Mouse (Mus musculus): Measurements from ENCODE around the gene Capn13. TPM values are rescaled to one million over a fixed set of nuclear protein-coding genes. Genes with fewer than 3 reads are reported as not detected.
"Not testable (repeated sequence)": the region's sequence is repeated elsewhere in the genome, so short reads cannot be mapped to it uniquely, and the experiment has no call there.

Gene Capn13
- polyA plus RNA-seq, 1 experiment from 2014 or later, result not detected

DNA sequence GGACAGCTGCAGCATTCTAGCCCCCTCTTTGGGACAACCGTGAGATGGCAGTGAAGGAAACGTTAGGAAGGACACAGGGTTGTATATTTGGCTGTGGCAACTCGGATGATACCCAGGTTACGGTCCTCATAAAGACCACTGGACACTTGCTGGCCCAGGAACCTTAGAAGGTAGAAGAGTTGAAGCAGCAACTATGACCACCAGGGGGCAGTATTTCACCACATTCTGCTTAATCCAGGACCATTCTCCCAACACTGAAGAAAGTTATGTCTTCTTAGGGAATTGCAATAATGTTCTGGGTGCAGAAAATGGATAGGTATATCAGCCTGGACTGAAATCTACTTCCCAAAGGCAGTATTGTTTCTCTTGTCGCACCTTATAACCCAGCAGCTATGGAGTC is 97.4 kb downstream of the Capn13 start:
- Histone ChIP-seq H3K9me3 (no peaks in the 10 kb centered on the region), H3K4me1 (replicated peaks) (0 out of 2 replicates have a peak, but pooled peaks cover 2% of the 10 kb centered on the region), H3K4me3 (replicated peaks) (no peak overlapping the region), H3K4me2 (no peak overlapping the region), H3K9ac (replicated peaks) (no peak overlapping the region), H3K36me3 (no peaks in the 10 kb centered on the region), H3K27me3 (peaks cover 30% of the 10 kb centered on the region), H3K27ac (no peak overlapping the region)
- no peak for ATAC-seq (ENCODE audit: insufficient number of reproducible peaks, insufficient read depth, low FRiP score, low TSS enrichment, low read depth)
- WGBS, result 26% methylated on average over 5 of the region's 5 CpGs

DNA sequence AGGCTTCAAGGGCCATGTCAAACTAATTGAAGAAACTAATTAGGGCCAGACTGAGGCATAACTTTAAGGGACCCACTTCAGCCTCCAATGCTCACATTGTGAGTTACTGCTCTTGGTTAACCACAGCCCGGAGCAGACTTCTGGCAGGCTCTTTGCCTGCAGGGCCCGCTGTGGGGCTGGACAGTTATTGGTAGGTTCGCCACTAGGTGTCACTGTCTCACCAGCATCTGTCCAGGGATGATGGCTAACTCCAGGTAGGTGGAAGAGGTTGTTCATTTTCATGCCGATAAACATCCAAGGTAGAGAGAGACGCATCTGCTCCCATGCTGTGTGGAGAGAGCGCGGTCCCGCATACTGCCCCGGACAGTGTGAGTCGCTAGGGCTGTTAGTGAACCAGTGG is 98.6 kb downstream of the Capn13 start:
- Histone ChIP-seq H3K4me2 (no peak overlapping the region), H3K4me1 (replicated peaks) (peaks cover 9% of the 10 kb centered on the region; the same call in 1 of the 2 replicates), H3K27me3 (peaks cover 30% of the 10 kb centered on the region), H3K9ac (replicated peaks) (no peak overlapping the region), H3K9me3 (no peaks in the 10 kb centered on the region), H3K4me3 (replicated peaks) (no peak overlapping the region), H3K27ac (no peak overlapping the region), H3K36me3 (no peaks in the 10 kb centered on the region)
- 5% methylated on average over 10 of the region's 10 CpGs for WGBS
- ATAC-seq (ENCODE audit: insufficient number of reproducible peaks, insufficient read depth, low FRiP score, low TSS enrichment, low read depth), result peak; percentile 49; the same call in 1 of the 2 replicates

DNA sequence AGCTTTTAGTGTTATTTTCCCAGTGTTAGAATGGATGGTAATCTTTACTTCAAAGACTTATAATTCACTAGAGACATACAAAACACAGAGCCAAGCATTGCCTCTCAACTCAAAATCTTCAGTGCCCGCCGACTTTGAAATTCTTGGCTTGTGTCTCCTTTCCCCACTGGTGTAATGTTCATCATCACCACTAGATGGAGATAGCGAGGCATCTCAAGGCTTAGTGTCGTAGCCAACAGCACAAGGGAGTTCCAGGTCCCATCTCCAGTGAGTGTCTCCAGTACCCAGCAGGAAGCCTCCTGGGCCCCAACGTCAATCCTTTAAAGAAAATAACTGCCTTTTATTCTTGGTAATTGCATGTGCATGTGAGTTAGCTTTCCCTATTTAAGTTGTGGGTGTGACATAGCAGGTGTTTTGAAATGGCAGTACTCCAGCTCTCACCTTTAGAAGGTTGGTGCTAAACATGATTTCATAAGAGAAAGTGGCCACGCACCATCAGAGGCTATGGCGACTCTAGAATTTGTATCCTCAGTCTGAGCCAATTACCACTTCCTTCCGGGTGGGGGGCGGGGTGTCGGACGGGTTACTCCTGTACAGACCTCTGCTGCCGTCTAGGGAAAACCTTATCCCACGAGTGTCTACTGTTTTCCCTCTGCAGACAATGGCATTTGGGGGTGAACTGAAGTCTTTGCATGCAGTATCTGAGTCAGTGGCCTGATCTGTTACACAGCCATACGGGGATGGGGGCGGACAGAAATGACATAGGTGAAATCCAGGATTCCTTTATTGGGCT is 99.2 kb downstream of the Capn13 start:
- H3K9me3 ChIP-seq, result no peaks in the 10 kb centered on the region
- H3K4me2 ChIP-seq, result no peak overlapping the region
- no peak overlapping the region for H3K9ac ChIP-seq (replicated peaks)
- H3K4me3 ChIP-seq (replicated peaks), result no peak overlapping the region
- peaks cover 8% of the 10 kb centered on the region; the same call in 1 of the 2 replicates for H3K4me1 ChIP-seq (replicated peaks)
- WGBS, result 35% methylated on average over 15 of the region's 15 CpGs
- 0 out of 2 replicates have a peak, but pooled peaks have one; percentile 6 for ATAC-seq (ENCODE audit: insufficient number of reproducible peaks, insufficient read depth, low FRiP score, low TSS enrichment, low read depth)
- no peak overlapping the region for H3K27ac ChIP-seq
- H3K27me3 ChIP-seq, result peaks cover 30% of the 10 kb centered on the region
- H3K36me3 ChIP-seq, result no peaks in the 10 kb centered on the region

DNA sequence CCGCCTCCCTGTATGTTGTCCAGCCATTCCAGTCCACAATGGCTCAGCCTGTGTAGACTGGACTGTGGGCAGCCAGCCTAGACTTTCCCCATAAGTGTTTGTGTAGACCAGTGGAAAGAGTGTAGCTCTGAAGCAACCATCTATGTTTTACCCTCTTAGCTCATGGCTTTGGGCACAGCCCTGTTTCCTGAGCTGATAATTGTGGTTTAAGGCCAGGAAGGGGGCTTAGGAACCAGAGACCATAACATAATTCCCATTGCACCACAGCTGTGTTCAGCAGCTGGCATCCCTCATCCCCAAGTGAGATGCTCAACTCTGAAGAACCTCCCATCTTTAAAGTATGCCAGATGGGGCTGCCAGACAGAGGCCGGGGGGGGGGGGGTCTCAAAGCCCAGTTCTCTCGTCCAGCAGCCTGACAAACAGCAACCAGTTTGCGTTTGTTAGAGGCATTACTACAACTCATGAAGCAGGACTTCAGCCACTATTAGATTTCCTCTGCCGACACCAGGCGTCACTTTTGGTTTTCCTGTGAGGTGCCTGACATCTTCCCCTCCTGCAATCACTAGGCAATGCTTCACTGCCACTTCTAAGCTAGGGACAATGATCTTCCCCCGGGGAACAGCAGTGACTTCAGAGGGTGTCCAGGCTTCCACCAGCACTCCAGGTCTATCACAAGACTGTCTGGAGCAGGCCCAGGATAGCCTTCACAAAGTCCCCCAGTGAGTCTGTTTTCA is 100.4 kb downstream of the Capn13 start:
- Histone ChIP-seq H3K27me3 (peaks cover 28% of the 10 kb centered on the region), H3K4me2 (no peak overlapping the region), H3K27ac (no peak overlapping the region), H3K36me3 (no peaks in the 10 kb centered on the region), H3K4me1 (replicated peaks) (peaks cover 6% of the 10 kb centered on the region; the same call in 1 of the 2 replicates), H3K9ac (replicated peaks) (no peak overlapping the region), H3K4me3 (replicated peaks) (no peak overlapping the region), H3K9me3 (no peaks in the 10 kb centered on the region)
- ATAC-seq (ENCODE audit: insufficient number of reproducible peaks, insufficient read depth, low FRiP score, low TSS enrichment, low read depth), result no peak
- 62% methylated on average over 7 of the region's 7 CpGs for WGBS

DNA sequence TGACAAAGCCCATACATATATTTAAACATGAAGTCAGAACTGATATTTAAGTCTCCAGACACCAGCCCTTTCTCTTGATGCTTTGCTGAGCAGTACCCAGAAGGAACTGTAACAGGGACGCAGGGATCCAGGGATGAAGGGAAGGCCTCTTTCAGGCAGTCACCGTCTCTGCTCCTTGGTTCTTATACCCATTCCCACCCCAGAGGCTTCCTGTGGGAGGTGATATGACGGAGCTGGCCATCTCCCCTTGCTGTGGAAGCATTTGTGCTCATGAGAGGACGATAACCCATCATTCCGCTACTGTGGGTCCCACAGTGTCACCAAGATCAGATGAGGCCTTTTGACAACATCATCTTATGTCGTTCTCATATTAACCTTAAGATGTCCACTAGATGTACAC is 101.7 kb downstream of the Capn13 start:
- H3K27ac ChIP-seq, result no peak overlapping the region
- no peak for ATAC-seq (ENCODE audit: insufficient number of reproducible peaks, insufficient read depth, low FRiP score, low TSS enrichment, low read depth)
- H3K4me2 ChIP-seq, result no peak overlapping the region
- WGBS, result 90% methylated on average over 6 of the region's 6 CpGs
- peaks cover 17% of the 10 kb centered on the region for H3K27me3 ChIP-seq
- H3K9me3 ChIP-seq, result no peaks in the 10 kb centered on the region
- H3K9ac ChIP-seq (replicated peaks), result no peak overlapping the region
- H3K36me3 ChIP-seq, result no peaks in the 10 kb centered on the region
- peaks cover 6% of the 10 kb centered on the region; the same call in 1 of the 2 replicates for H3K4me1 ChIP-seq (replicated peaks)
- H3K4me3 ChIP-seq (replicated peaks), result no peak overlapping the region

DNA sequence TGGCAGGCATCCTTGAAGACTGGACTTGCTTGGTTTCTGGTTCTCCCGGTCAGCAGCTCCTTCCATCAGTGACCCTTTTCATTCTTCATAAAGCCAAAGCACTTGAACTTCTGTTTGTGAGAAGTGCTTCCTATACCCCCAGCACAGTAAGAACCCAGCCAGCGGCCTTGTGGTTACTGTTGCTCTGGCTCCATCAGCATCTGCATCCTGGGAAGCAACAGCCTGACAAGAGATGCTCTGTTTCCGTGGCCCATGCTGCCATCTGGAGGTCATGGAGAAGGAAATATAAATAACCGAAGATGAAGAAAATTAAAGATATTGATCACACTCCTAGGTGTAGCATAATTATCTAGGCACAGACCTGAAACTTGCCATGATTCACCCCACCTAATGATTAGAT is 103.8 kb downstream of the Capn13 start:
- H3K4me3 ChIP-seq (replicated peaks), result no peak overlapping the region
- 37% methylated on average over 4 of the region's 4 CpGs for WGBS
- H3K4me2 ChIP-seq, result no peak overlapping the region
- no peaks in the 10 kb centered on the region for H3K9me3 ChIP-seq
- H3K27me3 ChIP-seq, result peaks cover 8% of the 10 kb centered on the region; the same call in 1 of the 2 replicates
- no peaks in the 10 kb centered on the region for H3K36me3 ChIP-seq
- H3K4me1 ChIP-seq (replicated peaks), result peaks cover 6% of the 10 kb centered on the region; the same call in 1 of the 2 replicates
- ATAC-seq (ENCODE audit: insufficient number of reproducible peaks, insufficient read depth, low FRiP score, low TSS enrichment, low read depth), result no peak
- no peak overlapping the region for H3K9ac ChIP-seq (replicated peaks)
- no peak overlapping the region for H3K27ac ChIP-seq

DNA sequence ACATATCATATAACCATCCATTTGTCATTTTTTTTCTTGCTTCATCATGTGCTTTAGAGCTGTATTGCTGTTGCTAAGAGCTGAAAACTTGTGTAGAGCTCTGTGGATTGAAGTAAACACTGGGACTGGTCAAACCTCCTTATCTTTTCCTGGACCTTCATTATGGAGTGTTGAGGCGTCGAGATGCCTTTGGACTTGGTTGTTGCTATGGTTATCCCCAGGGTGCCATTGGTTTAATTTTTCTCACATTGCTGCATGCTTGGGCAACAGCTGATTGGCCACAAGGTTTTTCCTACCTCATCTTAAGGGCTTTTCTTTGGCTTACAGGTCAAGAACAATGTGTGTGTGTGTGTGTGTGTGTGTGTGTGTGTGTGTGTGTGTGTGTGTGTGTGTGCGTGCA is 107.4 kb downstream of the Capn13 start:
- no peak for ATAC-seq (ENCODE audit: insufficient number of reproducible peaks, insufficient read depth, low FRiP score, low TSS enrichment, low read depth)
- H3K9me3 ChIP-seq, result no peaks in the 10 kb centered on the region
- no peaks in the 10 kb centered on the region for H3K36me3 ChIP-seq
- H3K4me1 ChIP-seq (replicated peaks), result peaks cover 6% of the 10 kb centered on the region; the same call in 1 of the 2 replicates
- 69% methylated on average over 3 of the region's 3 CpGs for WGBS
- no peak overlapping the region for H3K4me3 ChIP-seq (replicated peaks)
- no peak overlapping the region for H3K9ac ChIP-seq (replicated peaks)
- H3K27me3 ChIP-seq, result peaks cover 2% of the 10 kb centered on the region; the same call in 1 of the 2 replicates
- H3K4me2 ChIP-seq, result no peak overlapping the region
- H3K27ac ChIP-seq, result no peak overlapping the region

DNA sequence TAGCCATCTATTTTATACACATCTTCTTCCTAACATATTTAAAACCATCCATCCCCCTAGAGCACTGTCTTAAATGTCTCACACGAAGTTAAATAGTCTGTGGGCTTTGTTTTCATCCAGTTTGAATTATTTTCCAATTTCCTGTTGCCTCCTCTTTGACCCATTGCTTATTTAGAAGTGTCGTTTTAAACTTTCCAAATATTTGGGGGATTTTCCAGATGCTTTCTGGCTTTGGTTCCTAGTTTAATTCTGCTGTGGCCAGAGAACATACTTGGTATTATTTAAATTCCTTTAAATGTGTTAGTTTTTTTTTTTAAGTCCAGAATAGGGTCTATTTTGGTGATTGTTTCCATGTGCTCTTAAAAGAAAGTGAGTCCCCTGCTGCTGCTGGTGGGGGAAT is 116.4 kb downstream of the Capn13 start:
- Histone ChIP-seq H3K9me3 (no peaks in the 10 kb centered on the region), H3K4me1 (replicated peaks) (0 out of 2 replicates have a peak, but pooled peaks cover 4% of the 10 kb centered on the region), H3K27me3 (no peaks in the 10 kb centered on the region), H3K9ac (replicated peaks) (no peak overlapping the region), H3K4me2 (no peak overlapping the region), H3K27ac (no peak overlapping the region), H3K4me3 (replicated peaks) (no peak overlapping the region), H3K36me3 (no peaks in the 10 kb centered on the region)
- no peak for ATAC-seq (ENCODE audit: insufficient number of reproducible peaks, insufficient read depth, low FRiP score, low TSS enrichment, low read depth)
- WGBS, result 13% methylated on average over 2 of the region's 2 CpGs

DNA sequence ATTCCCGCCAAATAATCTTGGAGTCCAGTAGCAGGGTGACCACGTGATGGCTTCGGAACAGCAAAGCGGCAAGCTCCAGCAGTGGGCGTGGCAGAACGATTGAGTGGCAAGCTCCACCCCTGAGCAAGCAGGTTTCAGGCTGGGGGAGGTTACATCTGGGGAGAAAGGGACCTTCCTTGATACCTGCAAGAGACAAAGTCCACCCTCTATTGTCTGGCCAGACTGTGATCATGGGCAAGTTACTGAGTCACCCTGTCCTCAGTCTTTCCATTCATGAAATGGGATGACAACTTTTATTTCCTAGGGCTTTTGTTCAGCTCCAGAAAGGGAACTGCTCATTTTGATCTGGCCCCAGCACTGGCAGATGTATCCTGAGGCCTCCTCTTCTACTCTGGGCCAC is 118.0 kb downstream of the Capn13 start:
- H3K36me3 ChIP-seq; H3K27me3 ChIP-seq; H3K4me2 ChIP-seq; ATAC-seq (ENCODE audit: insufficient number of reproducible peaks, insufficient read depth, low FRiP score, low TSS enrichment, low read depth); H3K9ac ChIP-seq (replicated peaks); H3K9me3 ChIP-seq; H3K27ac ChIP-seq; H3K4me1 ChIP-seq (replicated peaks); H3K4me3 ChIP-seq (replicated peaks): not testable (repeated sequence)
- 45% methylated on average over 6 of the region's 6 CpGs for WGBS

DNA sequence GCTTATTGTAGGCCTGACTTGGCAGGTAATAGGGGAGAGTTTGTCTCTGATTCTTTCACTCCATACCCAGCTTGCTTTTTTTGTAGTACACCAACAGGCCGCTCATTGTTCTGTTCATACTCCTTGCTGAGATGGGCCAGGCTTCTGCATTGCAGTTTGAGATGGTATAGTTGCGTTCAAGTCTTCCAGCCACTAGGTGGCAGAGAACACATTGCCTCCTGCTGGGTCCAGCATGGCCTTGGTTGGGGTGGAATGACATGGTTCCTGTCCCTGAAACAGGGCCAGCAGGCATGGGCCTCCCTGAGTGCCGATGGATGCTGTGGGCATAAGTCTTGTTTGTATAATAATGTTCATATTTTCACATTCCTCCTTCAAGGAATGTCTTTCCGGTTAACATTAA is 122.9 kb downstream of the Capn13 start:
- Histone ChIP-seq H3K4me2 (no peak overlapping the region), H3K4me3 (replicated peaks) (no peak overlapping the region), H3K9me3 (no peaks in the 10 kb centered on the region), H3K27ac (no peak overlapping the region), H3K4me1 (replicated peaks) (no peaks in the 10 kb centered on the region), H3K36me3 (no peaks in the 10 kb centered on the region), H3K9ac (replicated peaks) (no peak overlapping the region), H3K27me3 (no peaks in the 10 kb centered on the region)
- no peak for ATAC-seq (ENCODE audit: insufficient number of reproducible peaks, insufficient read depth, low FRiP score, low TSS enrichment, low read depth)
- WGBS, result 92% methylated on average over 4 of the region's 4 CpGs

DNA sequence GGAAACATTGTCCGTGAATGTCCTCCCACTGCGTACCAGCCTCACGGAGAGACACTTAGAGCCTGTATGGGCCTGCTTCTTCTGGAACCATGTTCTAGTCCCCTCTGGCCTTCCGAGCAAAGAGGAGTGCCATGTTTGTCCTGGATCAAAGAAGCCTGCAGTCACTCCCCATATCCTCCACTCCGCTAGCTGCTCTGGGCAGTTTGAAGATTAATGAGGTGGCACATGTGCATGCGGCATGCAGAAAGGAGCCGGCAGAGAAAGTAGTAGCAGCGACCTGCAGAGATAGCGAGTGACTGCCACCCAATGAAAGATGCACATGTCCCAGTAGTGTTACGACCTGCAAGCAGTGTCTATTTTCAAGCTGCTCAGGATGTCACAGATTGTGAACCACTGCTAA is 125.6 kb downstream of the Capn13 start:
- H3K27me3 ChIP-seq, result no peaks in the 10 kb centered on the region
- H3K27ac ChIP-seq, result no peak overlapping the region
- H3K36me3 ChIP-seq, result no peaks in the 10 kb centered on the region
- H3K4me2 ChIP-seq, result no peak overlapping the region
- H3K4me3 ChIP-seq (replicated peaks), result no peak overlapping the region
- no peaks in the 10 kb centered on the region for H3K4me1 ChIP-seq (replicated peaks)
- no peak overlapping the region for H3K9ac ChIP-seq (replicated peaks)
- WGBS, result 59% methylated on average over 10 of the region's 10 CpGs
- H3K9me3 ChIP-seq, result no peaks in the 10 kb centered on the region
- ATAC-seq (ENCODE audit: insufficient number of reproducible peaks, insufficient read depth, low FRiP score, low TSS enrichment, low read depth), result no peak

Measured in limb, embryonic 12.5 days (tissue).